Mouse (Mus musculus): ENCODE measurements around the gene Glb1l. TPM values are rescaled to one million over a fixed set of nuclear protein-coding genes. Genes with fewer than 3 reads are reported as not detected.

Gene Glb1l
- polyA plus RNA-seq, 1 experiment from 2014 or later: 14.5 TPM

Small RNA genes lying within 50 kb of the gene (microRNA-seq; reads per million reads assigned to microRNA genes)
- not detected for gene Gm27943

Other genes with a start within 250 kb of the Glb1l start
- 11.1 and 13.8 TPM in 2 replicates for gene Nhej1, start 85.6 kb downstream of the Glb1l start, polyA plus RNA-seq (2016; fragmentation: Nextera tagmentation; extraction: Ambion mirVana)
- gene Slc23a3, start 76.9 kb downstream of the Glb1l start, polyA plus RNA-seq (2016; fragmentation: Nextera tagmentation; extraction: Ambion mirVana): 0.06 and 0.08 TPM in 2 replicates
- 45.3 and 46.2 TPM in 2 replicates for gene Cnppd1, start 68.1 kb downstream of the Glb1l start, polyA plus RNA-seq (2016; fragmentation: Nextera tagmentation; extraction: Ambion mirVana)
- gene Retreg2, start 68.0 kb downstream of the Glb1l start, polyA plus RNA-seq (2016; fragmentation: Nextera tagmentation; extraction: Ambion mirVana): 32.1 and 35.8 TPM in 2 replicates
- gene Zfand2b, start 42.2 kb downstream of the Glb1l start, polyA plus RNA-seq (2016; fragmentation: Nextera tagmentation; extraction: Ambion mirVana): 32.6 and 33.6 TPM in 2 replicates
- gene Abcb6, start 30.4 kb downstream of the Glb1l start, polyA plus RNA-seq (2016; fragmentation: Nextera tagmentation; extraction: Ambion mirVana): 32.3 and 34.8 TPM in 2 replicates
- 22.9 and 27.2 TPM in 2 replicates for gene Ankzf1, start 18.7 kb downstream of the Glb1l start, polyA plus RNA-seq (2016; fragmentation: Nextera tagmentation; extraction: Ambion mirVana)
- gene Atg9a, start 18.6 kb downstream of the Glb1l start, polyA plus RNA-seq (2016; fragmentation: Nextera tagmentation; extraction: Ambion mirVana): 20.7 and 21.8 TPM in 2 replicates
- 139 and 145 TPM in 2 replicates for gene Stk16, start within 50 bp of the Glb1l start, polyA plus RNA-seq (2016; fragmentation: Nextera tagmentation; extraction: Ambion mirVana)
- 14.6 and 16.3 TPM in 2 replicates for gene Tuba4a, start 9.1 kb upstream of the Glb1l start, polyA plus RNA-seq (2016; fragmentation: Nextera tagmentation; extraction: Ambion mirVana)
- not detected in 2 replicates for gene A630095N17Rik, start 21.3 kb upstream of the Glb1l start, polyA plus RNA-seq (2016; fragmentation: Nextera tagmentation; extraction: Ambion mirVana)
- 27.0 and 27.5 TPM in 2 replicates for gene Dnajb2, start 25.6 kb upstream of the Glb1l start, polyA plus RNA-seq (2016; fragmentation: Nextera tagmentation; extraction: Ambion mirVana)
- gene Ptprn, start 53.7 kb upstream of the Glb1l start, polyA plus RNA-seq (2016; fragmentation: Nextera tagmentation; extraction: Ambion mirVana): 1.7 and 2.1 TPM in 2 replicates
- gene Resp18, start 67.6 kb upstream of the Glb1l start, polyA plus RNA-seq (2016; fragmentation: Nextera tagmentation; extraction: Ambion mirVana): 1.9 and 2.5 TPM in 2 replicates
- 144 and 150 TPM in 2 replicates for gene Dnpep, start 107.2 kb upstream of the Glb1l start, polyA plus RNA-seq (2016; fragmentation: Nextera tagmentation; extraction: Ambion mirVana)
- gene Des, start 149.5 kb upstream of the Glb1l start, polyA plus RNA-seq (2016; fragmentation: Nextera tagmentation; extraction: Ambion mirVana): 10.4 and 15.6 TPM in 2 replicates
- 30.2 and 30.6 TPM in 2 replicates for gene Speg, start 164.5 kb upstream of the Glb1l start, polyA plus RNA-seq (2016; fragmentation: Nextera tagmentation; extraction: Ambion mirVana)
- gene Gmppa, start 225.1 kb upstream of the Glb1l start, polyA plus RNA-seq (2016; fragmentation: Nextera tagmentation; extraction: Ambion mirVana): 57.1 and 61.3 TPM in 2 replicates
- gene Asic4, start 239.6 kb upstream of the Glb1l start, polyA plus RNA-seq (2016; fragmentation: Nextera tagmentation; extraction: Ambion mirVana): 2.1 and 2.4 TPM in 2 replicates